Mouse (Mus musculus): Measurements from ENCODE around the gene Ssx2ip. TPM values are rescaled to one million over a fixed set of nuclear protein-coding genes. Genes with fewer than 3 reads are reported as not detected.

The Ssx2ip gene
- total and polyA plus RNA-seq, 3 experiments, result 12.8 to 64.0 (median 58.6) TPM

DNA sequence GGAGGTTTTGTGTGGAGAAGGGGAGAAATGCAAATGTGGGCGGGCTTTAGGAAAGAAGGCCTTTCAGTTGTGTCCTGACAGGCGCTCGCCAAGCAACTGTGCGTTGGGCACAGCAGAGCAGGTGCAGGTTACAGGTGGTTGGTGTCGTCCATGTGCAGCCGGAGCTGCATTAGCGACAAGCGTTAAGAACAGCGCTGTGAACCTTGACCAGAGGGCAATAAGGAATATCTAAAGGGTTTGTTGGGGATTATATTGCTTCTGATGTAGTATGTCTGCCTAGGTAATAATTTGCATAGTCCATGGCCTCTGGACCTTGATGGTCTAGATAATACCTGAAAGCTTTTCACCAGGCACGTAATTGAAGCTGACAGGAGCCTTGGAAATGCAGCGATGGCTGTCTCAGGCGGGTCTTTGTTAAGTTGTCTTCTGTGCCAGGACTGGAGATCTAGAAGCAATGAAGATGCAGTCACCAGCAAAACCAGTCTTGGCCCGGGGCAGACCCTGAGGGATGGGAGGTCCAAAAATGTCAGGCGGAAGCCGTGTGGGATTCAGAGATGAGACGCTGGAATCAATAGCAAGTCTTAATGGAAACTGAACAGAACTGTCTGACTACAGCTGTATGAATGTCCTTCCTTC lies 2.8 kb downstream of the Ssx2ip start:
- peak overlapping the region; percentile 61; the same call in 1 of the 2 replicates for H3K4me3 ChIP-seq (ENCODE audit: low read depth, low read length)
- no peaks in the 10 kb centered on the region for H3K27me3 ChIP-seq (ENCODE audit: insufficient read depth, low read length)
- DNase-seq (ENCODE audit: low spot score), result no peak
- peaks cover 76% of the 10 kb centered on the region for H3K4me1 ChIP-seq (ENCODE audit: insufficient read depth, low read depth, low read length)
- ATAC-seq (ENCODE audit: extremely low read depth, insufficient number of reproducible peaks, low FRiP score, poor library complexity, severe bottlenecking), result no peak
- H3K9me3 ChIP-seq (replicated peaks), result 0 out of 2 replicates have a peak, but pooled peaks cover 5% of the 10 kb centered on the region
- TF ChIP-seq TAL1 (conservative IDR thresholded peaks at IDR 0.05; ENCODE audit: low read depth, low read length) (no peak), GATA2 (IDR thresholded peaks at IDR 0.05; ENCODE audit: borderline replicate concordance, low read depth, low read length) (no peak), CTCF (IDR thresholded peaks at IDR 0.05; ENCODE audit: low read depth, low read length) (no peak), GATA1 (IDR thresholded peaks at IDR 0.05; ENCODE audit: borderline replicate concordance, low read length) (no peak), POLR2AphosphoS5 (IDR thresholded peaks at IDR 0.05; ENCODE audit: insufficient replicate concordance, low read depth, low read length) (no peak)
- peaks cover 55% of the 10 kb centered on the region for H3K36me3 ChIP-seq (replicated peaks)

DNA sequence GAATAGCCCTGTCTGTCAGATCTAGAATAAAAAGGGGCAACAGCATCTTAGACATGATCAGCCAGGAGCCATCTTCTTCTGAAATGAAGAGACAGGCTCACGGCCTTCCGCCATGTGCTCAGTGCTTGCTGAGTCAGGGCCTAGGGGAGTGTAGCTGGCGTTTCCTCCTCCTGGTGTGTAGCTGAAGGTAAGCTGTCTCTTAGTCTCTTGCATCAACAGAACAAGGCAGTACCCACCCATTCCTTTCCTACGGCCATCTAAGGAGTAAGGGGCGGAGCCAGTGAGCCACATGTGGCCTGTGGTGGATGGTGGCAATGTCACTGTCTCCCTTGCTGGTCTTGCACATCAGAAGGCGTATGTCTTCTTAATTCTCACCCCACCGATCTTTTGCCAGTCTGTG lies 5.7 kb downstream of the Ssx2ip start:
- no peak for TF ChIP-seq TAL1 (conservative IDR thresholded peaks at IDR 0.05; ENCODE audit: low read depth, low read length)
- no peak for TF ChIP-seq GATA2 (IDR thresholded peaks at IDR 0.05; ENCODE audit: borderline replicate concordance, low read depth, low read length)
- TF ChIP-seq POLR2AphosphoS5 (IDR thresholded peaks at IDR 0.05; ENCODE audit: insufficient replicate concordance, low read depth, low read length), result no peak
- TF ChIP-seq GATA1 (IDR thresholded peaks at IDR 0.05; ENCODE audit: borderline replicate concordance, low read length), result no peak
- TF ChIP-seq CTCF (IDR thresholded peaks at IDR 0.05; ENCODE audit: low read depth, low read length), result no peak
- DNase-seq (ENCODE audit: low spot score) (peak; percentile 49), ATAC-seq (ENCODE audit: extremely low read depth, insufficient number of reproducible peaks, low FRiP score, poor library complexity, severe bottlenecking) (peak; percentile 54)
- H3K27me3 ChIP-seq (ENCODE audit: insufficient read depth, low read length), result no peaks in the 10 kb centered on the region
- H3K36me3 ChIP-seq (replicated peaks), result peaks cover 80% of the 10 kb centered on the region
- no peaks in the 10 kb centered on the region for H3K9me3 ChIP-seq (replicated peaks)
- H3K4me3 ChIP-seq (ENCODE audit: low read depth, low read length), result no peak overlapping the region; the same call in 1 of the 2 replicates
- peaks cover 86% of the 10 kb centered on the region for H3K4me1 ChIP-seq (ENCODE audit: insufficient read depth, low read depth, low read length)

DNA sequence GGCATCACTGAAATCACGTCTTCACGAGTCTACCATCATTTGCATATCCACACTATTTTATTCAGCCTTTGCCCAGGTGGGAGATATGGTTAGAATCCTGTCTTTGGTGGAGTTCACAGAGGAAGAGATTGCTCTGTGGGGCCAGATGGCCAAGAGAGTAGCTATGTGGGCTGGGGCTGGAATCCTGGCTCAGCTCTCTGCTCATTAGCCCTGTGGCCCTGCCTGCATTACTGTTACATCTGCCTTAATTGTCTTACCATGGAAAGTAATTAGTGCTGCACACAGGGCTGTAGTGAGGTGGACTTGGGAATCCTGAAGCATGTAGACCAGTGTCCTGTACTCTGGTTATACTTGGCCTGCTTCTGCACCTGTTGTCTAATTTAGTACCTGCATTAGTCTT lies 7.6 kb downstream of the Ssx2ip start:
- peaks cover 88% of the 10 kb centered on the region for H3K36me3 ChIP-seq (replicated peaks)
- peaks cover 89% of the 10 kb centered on the region for H3K4me1 ChIP-seq (ENCODE audit: insufficient read depth, low read depth, low read length)

DNA sequence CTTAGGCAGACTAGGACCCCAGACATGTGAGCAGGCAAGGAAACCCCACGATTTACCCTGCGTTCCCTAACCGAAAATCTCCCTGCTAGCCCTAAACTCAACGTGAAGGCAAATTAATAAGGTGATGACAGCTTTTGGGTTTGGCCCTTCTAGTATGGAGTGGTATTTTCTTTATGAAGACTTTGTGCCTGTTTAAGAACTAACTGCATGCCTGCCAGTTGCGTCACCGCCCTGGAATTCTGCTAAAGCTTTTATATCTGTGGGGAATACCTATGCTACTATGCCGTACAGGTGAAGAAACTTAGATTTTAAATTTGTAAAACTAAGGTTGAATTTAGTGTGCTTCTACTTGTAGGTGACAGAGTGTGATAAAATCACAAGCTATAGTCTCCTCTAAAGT lies 8.0 kb downstream of the Ssx2ip start:
- H3K4me3 ChIP-seq (ENCODE audit: low read depth, low read length), result no peak overlapping the region
- DNase-seq (ENCODE audit: low spot score) (no peak), ATAC-seq (ENCODE audit: extremely low read depth, insufficient number of reproducible peaks, low FRiP score, poor library complexity, severe bottlenecking) (no peak)
- no peaks in the 10 kb centered on the region for H3K9me3 ChIP-seq (replicated peaks)
- H3K4me1 ChIP-seq (ENCODE audit: insufficient read depth, low read depth, low read length), result peaks cover 87% of the 10 kb centered on the region
- H3K27me3 ChIP-seq (ENCODE audit: insufficient read depth, low read length), result no peaks in the 10 kb centered on the region
- TF ChIP-seq TAL1 (conservative IDR thresholded peaks at IDR 0.05; ENCODE audit: low read depth, low read length), result no peak
- no peak for TF ChIP-seq CTCF (IDR thresholded peaks at IDR 0.05; ENCODE audit: low read depth, low read length)
- no peak for TF ChIP-seq POLR2AphosphoS5 (IDR thresholded peaks at IDR 0.05; ENCODE audit: insufficient replicate concordance, low read depth, low read length)
- TF ChIP-seq GATA2 (IDR thresholded peaks at IDR 0.05; ENCODE audit: borderline replicate concordance, low read depth, low read length), result no peak
- TF ChIP-seq GATA1 (IDR thresholded peaks at IDR 0.05; ENCODE audit: borderline replicate concordance, low read length), result no peak
- H3K36me3 ChIP-seq (replicated peaks), result peaks cover 88% of the 10 kb centered on the region

More for the DNA sequence above, 7.6 kb downstream of the Ssx2ip start:
- ATAC-seq (ENCODE audit: extremely low read depth, insufficient number of reproducible peaks, low FRiP score, poor library complexity, severe bottlenecking) (no peak), DNase-seq (ENCODE audit: low spot score) (no peak)
- H3K9me3 ChIP-seq (replicated peaks), result no peaks in the 10 kb centered on the region
- TF ChIP-seq GATA2 (IDR thresholded peaks at IDR 0.05; ENCODE audit: borderline replicate concordance, low read depth, low read length), result no peak
- TF ChIP-seq POLR2AphosphoS5 (IDR thresholded peaks at IDR 0.05; ENCODE audit: insufficient replicate concordance, low read depth, low read length), result no peak
- no peak for TF ChIP-seq GATA1 (IDR thresholded peaks at IDR 0.05; ENCODE audit: borderline replicate concordance, low read length)
- no peak for TF ChIP-seq CTCF (IDR thresholded peaks at IDR 0.05; ENCODE audit: low read depth, low read length)
- no peak for TF ChIP-seq TAL1 (conservative IDR thresholded peaks at IDR 0.05; ENCODE audit: low read depth, low read length)
- H3K27me3 ChIP-seq (ENCODE audit: insufficient read depth, low read length), result no peaks in the 10 kb centered on the region
- H3K4me3 ChIP-seq (ENCODE audit: low read depth, low read length), result no peak overlapping the region; the same call in 1 of the 2 replicates

DNA sequence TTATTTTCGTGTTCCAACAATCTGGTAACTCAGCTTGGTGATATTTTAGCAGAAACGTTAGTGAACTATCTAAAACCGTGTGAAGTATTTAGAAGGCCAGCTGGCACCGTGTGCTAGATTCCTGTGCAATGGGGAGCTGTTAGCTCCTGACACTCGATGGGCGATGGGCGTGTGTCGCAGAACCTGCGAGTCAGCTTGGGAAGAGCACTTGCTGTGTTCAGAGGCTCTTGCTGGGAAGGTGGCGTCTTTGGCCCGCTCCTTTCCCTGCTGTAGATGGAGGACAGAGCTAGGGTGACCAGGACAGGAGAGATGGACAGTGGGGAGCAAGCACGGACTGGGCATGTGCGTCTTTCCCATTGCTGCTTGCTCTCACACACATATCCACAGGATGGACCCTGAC lies 8.6 kb downstream of the Ssx2ip start:
- H3K27me3 ChIP-seq (ENCODE audit: insufficient read depth, low read length), result no peaks in the 10 kb centered on the region
- H3K9me3 ChIP-seq (replicated peaks), result no peaks in the 10 kb centered on the region
- peaks cover 88% of the 10 kb centered on the region for H3K36me3 ChIP-seq (replicated peaks)
- DNase-seq (ENCODE audit: low spot score) (no peak), ATAC-seq (ENCODE audit: extremely low read depth, insufficient number of reproducible peaks, low FRiP score, poor library complexity, severe bottlenecking) (no peak)
- H3K4me3 ChIP-seq (ENCODE audit: low read depth, low read length), result no peak overlapping the region
- peaks cover 82% of the 10 kb centered on the region for H3K4me1 ChIP-seq (ENCODE audit: insufficient read depth, low read depth, low read length)
- TF ChIP-seq POLR2AphosphoS5 (IDR thresholded peaks at IDR 0.05; ENCODE audit: insufficient replicate concordance, low read depth, low read length) (no peak), CTCF (IDR thresholded peaks at IDR 0.05; ENCODE audit: low read depth, low read length) (no peak), GATA1 (IDR thresholded peaks at IDR 0.05; ENCODE audit: borderline replicate concordance, low read length) (no peak), TAL1 (conservative IDR thresholded peaks at IDR 0.05; ENCODE audit: low read depth, low read length) (no peak), GATA2 (IDR thresholded peaks at IDR 0.05; ENCODE audit: borderline replicate concordance, low read depth, low read length) (no peak)

DNA sequence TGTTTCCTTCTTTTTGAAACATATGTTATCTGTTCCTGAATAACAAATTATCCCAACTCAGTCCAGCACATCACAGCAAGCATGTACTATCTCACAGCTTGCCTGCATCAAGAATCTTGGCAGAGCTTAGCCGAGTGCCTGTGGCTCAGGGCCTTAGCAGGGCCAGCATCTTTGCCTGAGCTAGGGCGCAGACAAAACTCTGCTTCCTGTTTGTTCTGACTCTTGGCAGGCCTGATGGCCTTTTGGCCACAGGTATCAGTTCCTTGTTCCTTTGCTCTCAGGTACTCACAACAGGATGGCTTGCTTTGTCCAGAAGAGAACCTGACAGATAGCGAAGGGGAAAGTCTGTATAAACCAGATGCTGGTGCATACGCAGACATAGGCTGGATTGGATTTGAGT lies 9.6 kb downstream of the Ssx2ip start:
- peaks cover 74% of the 10 kb centered on the region for H3K4me1 ChIP-seq (ENCODE audit: insufficient read depth, low read depth, low read length)
- ATAC-seq (ENCODE audit: extremely low read depth, insufficient number of reproducible peaks, low FRiP score, poor library complexity, severe bottlenecking) (no peak), DNase-seq (ENCODE audit: low spot score) (no peak)
- H3K36me3 ChIP-seq (replicated peaks), result peaks cover 89% of the 10 kb centered on the region
- H3K9me3 ChIP-seq (replicated peaks), result no peaks in the 10 kb centered on the region
- TF ChIP-seq TAL1 (conservative IDR thresholded peaks at IDR 0.05; ENCODE audit: low read depth, low read length) (no peak), GATA2 (IDR thresholded peaks at IDR 0.05; ENCODE audit: borderline replicate concordance, low read depth, low read length) (no peak), CTCF (IDR thresholded peaks at IDR 0.05; ENCODE audit: low read depth, low read length) (no peak), POLR2AphosphoS5 (IDR thresholded peaks at IDR 0.05; ENCODE audit: insufficient replicate concordance, low read depth, low read length) (no peak), GATA1 (IDR thresholded peaks at IDR 0.05; ENCODE audit: borderline replicate concordance, low read length) (no peak)
- no peaks in the 10 kb centered on the region for H3K27me3 ChIP-seq (ENCODE audit: insufficient read depth, low read length)
- no peak overlapping the region for H3K4me3 ChIP-seq (ENCODE audit: low read depth, low read length)

Data from G1E (cell line).